Mouse (Mus musculus): ENCODE data around the gene Tctex1d2.

- TF ChIP-seq CTCF (IDR thresholded peaks at IDR 0.05; ENCODE audit: extremely low read depth, insufficient read length, insufficient replicate concordance, low read depth, low read length) (no peak), POLR2A (IDR thresholded peaks at IDR 0.05; ENCODE audit: low read depth, low read length) (no peak)
Measured at GRCm38 (mm10) chr16:32468488-32468887, 49.0 kb downstream of the Tctex1d2 start.

All from small intestine, adult 2 months (tissue).